Mouse (Mus musculus): ENCODE measurements around the gene Gm5798. TPM values are rescaled to one million over a fixed set of nuclear protein-coding genes. Genes with fewer than 3 reads are reported as not detected.

Gm5798 gene
- not detected for polyA plus RNA-seq (2017; shearing (Covaris generic))

DNA sequence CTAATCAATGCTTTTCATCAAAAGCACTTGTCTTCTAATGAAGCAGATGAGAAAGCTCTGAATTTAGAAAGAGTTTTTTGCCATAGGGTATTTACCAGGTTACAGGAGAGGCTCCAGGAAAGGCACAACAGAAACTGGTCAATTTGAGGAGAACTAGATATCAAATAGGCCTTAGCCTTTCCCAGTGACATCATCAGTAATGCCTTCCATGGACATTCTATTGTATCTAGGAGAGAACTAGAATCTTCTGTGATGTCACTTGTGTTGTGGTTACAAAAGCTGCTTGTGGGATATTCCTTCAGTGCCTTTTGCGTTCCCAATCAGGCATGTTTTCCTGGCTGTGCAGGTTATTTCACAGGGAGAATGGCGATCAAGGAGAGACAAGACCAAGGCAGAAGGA lies at the start of gene Gm5798:
TSS of gene Gm5798 (plus strand) at position 301 of the 400 bp plus-strand sequence.

DNA sequence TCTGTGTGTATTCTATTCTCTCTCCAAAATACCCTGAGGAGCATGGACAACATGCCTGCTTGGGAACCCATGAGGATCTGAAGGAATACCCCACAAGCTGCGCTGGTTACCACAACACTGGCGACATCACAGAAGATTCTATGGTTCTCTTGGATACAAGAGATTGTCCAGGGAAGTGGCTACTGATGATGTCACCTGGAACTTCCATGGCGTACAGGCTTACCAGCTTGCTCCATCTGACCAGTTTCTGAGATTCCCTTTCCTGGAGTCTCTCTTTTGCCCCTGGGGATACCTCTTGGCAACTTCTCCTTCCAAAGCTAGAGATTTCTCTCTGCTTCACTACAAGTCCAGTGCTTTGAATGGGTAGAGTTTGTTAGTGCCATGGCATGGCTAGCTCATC lies 37.9 kb downstream of the Gm5798 start, which contains the start of gene Gm7945:
TSS of gene Gm7945 (minus strand) at position 101 of the 400 bp plus-strand sequence.

Other genes starting within 250 kb of the Gm5798 start
- not detected for gene Mat1a, start 243.6 kb upstream of the Gm5798 start, polyA plus RNA-seq (2017; shearing (Covaris generic))
- not detected for gene Sftpa1, start 216.8 kb upstream of the Gm5798 start, polyA plus RNA-seq (2017; shearing (Covaris generic))
- not detected for gene Mbl1, start 197.2 kb upstream of the Gm5798 start, polyA plus RNA-seq (2017; shearing (Covaris generic))
- not detected for gene Sftpd, start 163.5 kb upstream of the Gm5798 start, polyA plus RNA-seq (2017; shearing (Covaris generic))
- gene Gm2832, start 69.8 kb upstream of the Gm5798 start, polyA plus RNA-seq (2017; shearing (Covaris generic)) = not detected
- gene Gm7945, start 37.8 kb downstream of the Gm5798 start, polyA plus RNA-seq (2017; shearing (Covaris generic)) = not detected
- not detected for gene Gm6482, start 59.7 kb downstream of the Gm5798 start, polyA plus RNA-seq (2017; shearing (Covaris generic))
- not detected for gene Gm7954, start 104.9 kb downstream of the Gm5798 start, polyA plus RNA-seq (2017; shearing (Covaris generic))
- not detected for gene Gm3486, start 140.9 kb downstream of the Gm5798 start, polyA plus RNA-seq (2017; shearing (Covaris generic))
- gene Gm7970, start 207.0 kb downstream of the Gm5798 start, polyA plus RNA-seq (2017; shearing (Covaris generic)) = not detected
- not detected for gene 1700049E17Rik2, start 224.6 kb downstream of the Gm5798 start, polyA plus RNA-seq (2017; shearing (Covaris generic))

Data from effector memory CD4-positive, alpha-beta T cell, adult 5 months (primary cell).